Mouse (Mus musculus) G1E (cell line): ENCODE results near the gene Sdc1. TPM values are rescaled to one million over a fixed set of nuclear protein-coding genes. Genes with fewer than 3 reads are reported as not detected.

Experiments
- ATAC-seq: 2 replicates; pipeline ENCODE4 v1.8.0; 2016; ENCODE audit warnings: mild to moderate bottlenecking; ENCODE audit not compliant: insufficient number of reproducible peaks, poor library complexity, low FRiP score, severe bottlenecking; ENCODE audit errors: extremely low read depth
- DNase-seq: peaks from one replicate; pipeline ENCODE4 v3.0.0; 2012; ENCODE audit warnings: low spot score
- H3K27me3 ChIP-seq: 2 replicates; pipeline ENCODE4 v1.6.1; 2012; ENCODE audit warnings: mild to moderate bottlenecking, low read length, inconsistent platforms; ENCODE audit not compliant: insufficient read depth
- H3K36me3 ChIP-seq: replicated peaks from 2 replicates; pipeline ENCODE3; 2012; ENCODE audit warnings: mild to moderate bottlenecking, inconsistent platforms
- H3K4me1 ChIP-seq: 2 replicates; pipeline ENCODE4 v1.6.1; 2012; ENCODE audit warnings: low read depth, low read length, inconsistent platforms, mixed read lengths; ENCODE audit not compliant: insufficient read depth
- H3K4me3 ChIP-seq: 2 replicates; pipeline ENCODE4 v1.5.1; 2012; ENCODE audit warnings: low read depth, mild to moderate bottlenecking, inconsistent platforms, low read length, moderate library complexity, mixed read lengths
- H3K9me3 ChIP-seq: replicated peaks from 2 replicates; pipeline ENCODE4 v1.6.1; 2012; ENCODE audit warnings: inconsistent platforms
- CTCF ChIP-seq: IDR thresholded peaks from 2 replicates; pipeline ENCODE4 v1.5.1; 2012; ENCODE audit warnings: low read depth, low read length, inconsistent platforms, mixed read lengths
- GATA1 ChIP-seq: IDR thresholded peaks from 2 replicates; pipeline ENCODE4 v1.6.1; 2012; ENCODE audit warnings: borderline replicate concordance, low read length, inconsistent platforms, mixed read lengths
- GATA2 ChIP-seq: IDR thresholded peaks from 2 replicates; pipeline ENCODE4 v1.6.1; 2012; ENCODE audit warnings: low read depth, low read length, inconsistent platforms, borderline replicate concordance
- POLR2AphosphoS5 ChIP-seq: IDR thresholded peaks from 2 replicates; pipeline ENCODE4 v1.6.1; 2012; ENCODE audit warnings: low read depth, low read length, inconsistent platforms; ENCODE audit not compliant: insufficient replicate concordance
- TAL1 ChIP-seq: conservative IDR thresholded peaks from 2 replicates; pipeline ENCODE4 v1.6.1; 2012; ENCODE audit warnings: low read depth, low read length, inconsistent platforms, mixed read lengths
- polyA plus RNA-seq: library from polyadenylated mRNA; stranded (reverse); fragments of >175 nt; gene quantifications from 2 replicates; pipeline ENCODE4 v1.2.3, GENCODE M21; 2012
- total RNA-seq, 2 experiments: library from RNA; stranded (forward) in 1 of 2; stranded (reverse) in 1 of 2; fragments of 200-1000 nt in 1 of 2; fragments of >200 nt in 1 of 2; fragmentation: Nextera tagmentation in 1 of 2; gene quantifications; 2 replicates each; pipeline ENCODE4 v1.2.3; 2014 to 2017

Gene Sdc1
- total and polyA plus RNA-seq, 3 experiments, result 0.33 to 0.73 TPM; not detected in 1

DNA sequence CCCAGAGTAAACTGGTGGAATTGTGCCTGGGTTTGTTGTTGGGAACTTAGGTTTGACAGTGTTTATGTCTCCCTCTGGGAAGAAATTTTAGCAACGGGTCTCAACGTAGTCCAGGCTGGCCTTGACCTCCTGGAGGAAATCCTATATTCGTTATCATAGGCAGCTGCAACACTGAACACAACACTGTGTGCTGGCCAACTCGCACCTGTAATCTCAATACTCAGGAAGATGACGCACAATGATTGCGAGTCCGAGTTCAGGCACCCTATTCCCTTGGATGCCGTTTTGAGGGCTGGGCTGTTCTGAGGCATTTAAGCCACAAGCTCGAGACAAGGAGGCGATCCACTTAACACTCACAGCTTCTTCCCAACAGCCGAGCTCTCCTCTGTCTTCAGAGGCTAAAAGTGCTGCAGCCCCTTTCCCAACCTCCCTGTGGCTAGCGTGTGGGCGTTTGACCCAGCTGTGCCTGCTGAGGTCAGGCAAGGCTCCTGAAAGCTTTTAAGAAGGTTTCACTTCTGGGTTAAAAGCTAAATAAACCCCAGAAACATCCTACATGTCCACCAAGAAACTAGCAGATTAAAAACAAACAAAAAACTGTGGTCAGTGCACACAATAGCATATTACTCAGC lies 58.0 kb downstream of the Sdc1 start:
- no peak overlapping the region for H3K4me3 ChIP-seq
- TF ChIP-seq POLR2AphosphoS5, result no peak
- no peak for TF ChIP-seq GATA1
- TF ChIP-seq GATA2, result no peak
- no peak for TF ChIP-seq CTCF
- no peak for TF ChIP-seq TAL1
- ATAC-seq (no peak), DNase-seq (no peak)
- H3K9me3 ChIP-seq, result no peaks in the 10 kb centered on the region
- peaks cover 7% of the 10 kb centered on the region for H3K27me3 ChIP-seq
- no peaks in the 10 kb centered on the region for H3K36me3 ChIP-seq
- H3K4me1 ChIP-seq, result no peaks in the 10 kb centered on the region

- DNase-seq (no peak), ATAC-seq (no peak)
- Histone ChIP-seq H3K4me1 (no peaks in the 10 kb centered on the region), H3K27me3 (peaks cover 7% of the 10 kb centered on the region), H3K9me3 (no peaks in the 10 kb centered on the region), H3K4me3 (no peak overlapping the region), H3K36me3 (no peaks in the 10 kb centered on the region)
- TF ChIP-seq POLR2AphosphoS5 (no peak), TAL1 (no peak), GATA1 (no peak), GATA2 (no peak), CTCF (no peak)
These were observed 58.5 kb downstream of the Sdc1 start for GRCm38 (mm10) chr12:8829661-8830040.

DNA sequence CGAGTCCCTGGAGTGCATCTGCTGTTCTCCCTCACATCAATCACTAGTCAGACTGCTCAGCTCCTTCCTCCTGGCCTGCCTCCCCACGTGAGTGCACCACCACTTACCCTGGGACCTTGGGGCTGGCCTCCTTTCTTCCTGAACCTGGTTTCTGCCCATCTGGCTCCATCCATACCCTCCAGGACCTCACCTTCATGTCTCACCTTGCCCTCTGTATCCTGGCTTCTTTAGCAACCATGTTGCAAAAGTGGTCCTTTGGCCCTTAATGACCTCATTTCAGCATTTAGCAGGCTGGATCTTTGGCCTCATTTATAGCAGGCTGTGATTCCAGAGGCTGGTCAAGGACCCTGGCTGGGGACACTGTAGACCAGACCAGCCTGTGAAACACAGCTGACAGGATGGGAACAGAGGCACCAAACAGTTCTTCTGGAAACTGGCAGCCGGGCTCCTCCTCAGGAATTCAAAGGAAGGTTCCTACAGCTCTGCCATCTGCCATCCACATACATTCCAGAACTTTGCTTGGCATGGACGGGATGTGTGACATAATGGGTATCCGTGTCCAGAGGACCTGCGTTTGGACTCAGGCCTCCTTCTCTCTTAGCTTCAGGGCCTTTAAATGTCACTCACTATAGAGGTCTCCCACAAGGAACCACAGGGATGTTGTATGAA lies 60.0 kb downstream of the Sdc1 start:
- DNase-seq (no peak), ATAC-seq (no peak)
- H3K27me3 ChIP-seq, result peaks cover 7% of the 10 kb centered on the region
- H3K4me1 ChIP-seq, result no peaks in the 10 kb centered on the region
- no peaks in the 10 kb centered on the region for H3K36me3 ChIP-seq
- no peaks in the 10 kb centered on the region for H3K9me3 ChIP-seq
- TF ChIP-seq TAL1 (no peak), CTCF (no peak), POLR2AphosphoS5 (no peak), GATA2 (no peak), GATA1 (no peak)
- H3K4me3 ChIP-seq, result no peak overlapping the region

DNA sequence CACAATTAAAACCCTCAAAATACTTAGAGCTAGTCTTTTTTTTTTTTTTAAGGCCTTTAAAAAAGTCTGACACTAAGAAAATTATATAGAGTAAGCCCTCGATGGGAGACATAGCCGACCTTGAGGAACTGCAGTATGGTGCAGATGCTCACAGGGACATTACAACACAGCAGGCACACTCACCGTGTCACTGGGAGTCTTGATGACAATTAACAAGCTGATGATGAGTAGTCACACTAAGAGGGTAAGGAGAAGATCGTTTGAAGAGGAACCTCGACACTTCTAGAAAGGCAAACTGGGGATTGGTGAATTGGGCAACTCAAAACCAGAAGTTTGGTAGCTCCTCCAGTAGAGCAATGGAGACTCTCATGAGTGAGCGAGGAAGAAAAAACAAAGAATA lies 60.6 kb downstream of the Sdc1 start:
- no peak for TF ChIP-seq TAL1
- no peak for TF ChIP-seq CTCF
- no peak for TF ChIP-seq GATA1
- TF ChIP-seq POLR2AphosphoS5, result no peak
- TF ChIP-seq GATA2, result no peak
- DNase-seq (no peak), ATAC-seq (no peak)
- Histone ChIP-seq H3K4me1 (no peaks in the 10 kb centered on the region), H3K27me3 (peaks cover 7% of the 10 kb centered on the region), H3K4me3 (no peak overlapping the region), H3K9me3 (no peaks in the 10 kb centered on the region), H3K36me3 (no peaks in the 10 kb centered on the region)

DNA sequence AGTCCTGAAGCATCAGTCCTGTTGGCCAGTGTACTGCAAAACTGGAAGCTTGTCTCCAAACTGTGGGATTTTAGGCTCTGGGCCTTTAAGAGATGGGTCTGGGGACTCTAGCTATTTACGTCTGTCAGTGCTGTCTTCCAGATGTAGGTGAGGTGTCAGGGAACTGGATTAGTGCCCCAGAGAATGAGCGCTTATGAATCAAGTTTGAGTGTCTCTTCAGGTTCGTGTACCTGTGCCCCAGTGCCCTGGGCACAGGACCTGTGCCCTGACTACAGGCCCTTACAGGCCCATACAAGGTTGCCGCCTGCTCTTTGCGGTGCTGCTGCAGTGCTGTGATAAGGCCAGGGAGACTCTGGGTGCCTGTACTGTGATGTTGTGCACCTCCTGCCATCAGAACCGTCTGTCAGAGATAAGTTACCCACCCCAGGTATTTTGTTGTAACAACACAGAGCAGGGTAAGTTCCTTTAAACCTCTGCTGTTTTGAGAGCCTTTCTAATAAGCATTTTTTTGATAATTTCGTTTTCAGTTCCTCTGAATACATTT lies 69.7 kb downstream of the Sdc1 start:
- no peak overlapping the region for H3K4me3 ChIP-seq
- ATAC-seq (no peak), DNase-seq (no peak)

GRCm38 (mm10) chr12:8842725-8843124 lies 71.6 kb downstream of the Sdc1 start:
- H3K4me1 ChIP-seq, result no peaks in the 10 kb centered on the region
- TF ChIP-seq CTCF, result no peak
- TF ChIP-seq GATA1, result no peak
- no peak for TF ChIP-seq GATA2
- no peak for TF ChIP-seq POLR2AphosphoS5
- TF ChIP-seq TAL1, result no peak
- H3K9me3 ChIP-seq, result no peaks in the 10 kb centered on the region; the same call in 1 of the 2 replicates
- ATAC-seq, result no peak
- DNase-seq, result no peak
- H3K36me3 ChIP-seq, result no peaks in the 10 kb centered on the region
- H3K4me3 ChIP-seq, result no peak overlapping the region
- peaks cover 7% of the 10 kb centered on the region for H3K27me3 ChIP-seq

More for the DNA sequence above, 69.7 kb downstream of the Sdc1 start:
- no peaks in the 10 kb centered on the region; the same call in 1 of the 2 replicates for H3K9me3 ChIP-seq
- no peaks in the 10 kb centered on the region for H3K4me1 ChIP-seq
- no peak for TF ChIP-seq GATA2
- no peak for TF ChIP-seq CTCF
- no peak for TF ChIP-seq GATA1
- TF ChIP-seq POLR2AphosphoS5, result no peak
- no peak for TF ChIP-seq TAL1
- H3K27me3 ChIP-seq, result peaks cover 7% of the 10 kb centered on the region
- H3K36me3 ChIP-seq, result no peaks in the 10 kb centered on the region

Other genes with a start within 250 kb of the Sdc1 start
- gene Slc7a15, start 172.3 kb upstream of the Sdc1 start, total RNA-seq (2014; fragmentation: Nextera tagmentation), result not detected in 2 replicates
- gene Slc7a15, start 172.3 kb upstream of the Sdc1 start, total RNA-seq (2017), result not detected in 2 replicates
- not detected in 2 replicates for gene Slc7a15, start 172.3 kb upstream of the Sdc1 start, polyA plus RNA-seq
- 178 and 191 TPM in 2 replicates for gene Pum2, start 97.2 kb upstream of the Sdc1 start, total RNA-seq (2014; fragmentation: Nextera tagmentation)
- gene Pum2, start 97.2 kb upstream of the Sdc1 start, total RNA-seq (2017), result 151 and 172 TPM in 2 replicates
- 51.3 and 72.9 TPM in 2 replicates for gene Pum2, start 97.2 kb upstream of the Sdc1 start, polyA plus RNA-seq
- 56.4 and 78.1 TPM in 2 replicates for gene Laptm4a, start 150.3 kb downstream of the Sdc1 start, total RNA-seq (2014; fragmentation: Nextera tagmentation)
- gene Laptm4a, start 150.3 kb downstream of the Sdc1 start, total RNA-seq (2017), result 86.2 and 88.3 TPM in 2 replicates
- 5.4 and 9.5 TPM in 2 replicates for gene Laptm4a, start 150.3 kb downstream of the Sdc1 start, polyA plus RNA-seq
- gene Matn3, start 176.6 kb downstream of the Sdc1 start, total RNA-seq (2014; fragmentation: Nextera tagmentation), result not detected in 2 replicates
- gene Matn3, start 176.6 kb downstream of the Sdc1 start, total RNA-seq (2017), result 0.05 TPM in 1 of 2 replicates, not detected in the other
- gene Matn3, start 176.6 kb downstream of the Sdc1 start, polyA plus RNA-seq, result not detected in 2 replicates
- not detected in 2 replicates for gene Wdr35, start 202.6 kb downstream of the Sdc1 start, total RNA-seq (2014; fragmentation: Nextera tagmentation)
- gene Wdr35, start 202.6 kb downstream of the Sdc1 start, total RNA-seq (2017), result 0.05 and 0.06 TPM in 2 replicates
- not detected in 2 replicates for gene Wdr35, start 202.6 kb downstream of the Sdc1 start, polyA plus RNA-seq